Mouse (Mus musculus): ENCODE measurements around the gene Olfr247. TPM values are rescaled to one million over a fixed set of nuclear protein-coding genes. Genes with fewer than 3 reads are reported as not detected.
"Not testable (repeated sequence)": the region's sequence is repeated elsewhere in the genome, so short reads cannot be mapped to it uniquely, and the experiment has no call there.

Gene Olfr247
- not detected in 2 replicates for polyA plus RNA-seq (2011; ENCODE audit: insufficient read length, low read depth, missing spikeins)

DNA sequence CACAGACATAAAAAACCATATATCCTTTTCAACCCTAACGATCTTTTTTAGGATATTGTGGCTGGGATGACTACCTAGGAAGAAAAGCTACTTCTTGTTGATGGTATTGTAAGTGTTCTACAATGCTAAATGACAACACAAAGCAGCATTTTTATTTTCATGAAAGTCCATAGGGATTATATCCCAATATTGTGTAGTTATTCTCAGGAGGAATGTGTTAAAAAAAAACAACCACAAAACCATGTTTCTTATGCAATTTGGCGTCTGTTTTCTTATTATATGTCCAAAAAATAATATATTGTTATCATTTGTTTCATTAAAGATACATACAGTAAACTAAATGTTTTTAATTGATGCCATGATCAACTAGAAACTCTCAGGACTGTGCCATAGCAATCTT is at the start of gene Olfr247:
Gene Olfr247 (minus strand): TSS at position 101 of the 400 bp plus-strand sequence.
- not testable (repeated sequence) for H3K4me3 ChIP-seq (ENCODE audit: insufficient read depth, low read length); H3K27ac ChIP-seq (ENCODE audit: insufficient read depth, low read length); H3K4me1 ChIP-seq (ENCODE audit: control insufficient read depth, insufficient read depth, low read length)

DNA sequence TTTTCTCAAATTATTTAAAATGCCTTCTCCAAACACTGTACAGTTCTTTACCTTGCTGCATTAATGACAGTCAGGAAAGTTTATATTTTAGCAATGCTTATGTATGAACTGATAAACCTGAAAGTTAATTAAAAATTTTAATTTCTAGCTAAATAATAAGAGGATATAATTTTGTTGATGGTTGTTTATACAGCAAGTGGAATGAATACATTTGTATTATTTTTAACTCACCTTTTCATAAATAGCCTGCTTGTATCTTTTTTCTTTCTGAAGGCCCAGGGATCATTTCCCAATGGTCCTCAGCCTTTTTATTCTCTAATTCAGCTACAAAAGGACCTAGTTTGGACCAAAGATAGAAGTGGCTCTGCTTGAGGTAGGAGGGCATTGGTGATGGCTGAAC is 36.4 kb upstream of the Olfr247 start, which contains the start of gene Olfr820:
Gene Olfr820 (plus strand): TSS at position 301 of the 400 bp plus-strand sequence.
- Histone ChIP-seq H3K27ac (ENCODE audit: insufficient read depth, low read length) (no peak within 1 kb of the TSS), H3K4me3 (ENCODE audit: insufficient read depth, low read length) (no peak within 1 kb of the TSS), H3K4me1 (ENCODE audit: control insufficient read depth, insufficient read depth, low read length) (no peaks in the 10 kb centered on the region)
- TF ChIP-seq CTCF (IDR thresholded peaks at IDR 0.05; ENCODE audit: borderline replicate concordance, insufficient read depth, low read length) (no peak), POLR2A (IDR thresholded peaks at IDR 0.05; ENCODE audit: low read depth, low read length) (no peak)

DNA sequence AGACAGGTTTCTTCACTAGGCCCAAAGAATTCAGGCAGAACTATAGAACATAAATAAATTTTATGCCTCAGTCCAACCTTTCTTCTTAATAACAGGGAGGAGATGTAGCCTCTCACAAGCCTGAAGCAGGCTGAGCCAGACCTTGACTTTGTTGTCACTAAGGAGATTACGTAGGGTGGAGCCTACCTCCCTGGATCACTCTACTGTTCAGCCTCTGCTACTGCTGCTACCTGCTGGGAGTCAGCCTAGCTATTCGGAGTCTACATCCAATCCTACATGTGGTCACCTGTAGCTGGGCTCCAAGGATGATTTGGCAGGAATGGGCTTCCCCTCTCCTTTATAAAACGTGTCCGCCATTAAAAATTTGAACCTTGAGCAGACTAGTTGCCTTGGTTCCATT is 29.4 kb upstream of the Olfr247 start:
- H3K4me1 ChIP-seq (ENCODE audit: control insufficient read depth, insufficient read depth, low read length); H3K27ac ChIP-seq (ENCODE audit: insufficient read depth, low read length); H3K4me3 ChIP-seq (ENCODE audit: insufficient read depth, low read length): not testable (repeated sequence)

DNA sequence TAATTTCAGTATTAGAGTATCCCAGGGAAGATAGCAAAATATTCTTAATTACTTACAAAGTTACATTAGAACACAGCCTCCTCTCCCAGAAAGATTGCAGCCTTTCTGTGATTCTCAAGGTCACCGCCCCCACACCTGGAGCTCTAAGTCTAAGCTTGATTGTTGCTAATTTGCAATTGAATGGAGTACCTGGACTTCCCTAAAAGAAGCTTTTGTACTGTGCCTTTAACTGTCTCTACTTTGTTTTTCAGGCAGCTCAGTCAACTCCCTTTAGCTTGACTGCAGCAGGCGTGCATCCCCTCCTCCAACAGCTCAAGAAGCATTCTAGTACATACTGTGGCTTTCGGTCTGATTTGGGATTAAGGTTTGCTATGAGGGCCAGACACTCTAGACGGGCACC is 28.2 kb upstream of the Olfr247 start:
- not testable (repeated sequence) for H3K4me1 ChIP-seq (ENCODE audit: control insufficient read depth, insufficient read depth, low read length); H3K4me3 ChIP-seq (ENCODE audit: insufficient read depth, low read length); H3K27ac ChIP-seq (ENCODE audit: insufficient read depth, low read length)

DNA sequence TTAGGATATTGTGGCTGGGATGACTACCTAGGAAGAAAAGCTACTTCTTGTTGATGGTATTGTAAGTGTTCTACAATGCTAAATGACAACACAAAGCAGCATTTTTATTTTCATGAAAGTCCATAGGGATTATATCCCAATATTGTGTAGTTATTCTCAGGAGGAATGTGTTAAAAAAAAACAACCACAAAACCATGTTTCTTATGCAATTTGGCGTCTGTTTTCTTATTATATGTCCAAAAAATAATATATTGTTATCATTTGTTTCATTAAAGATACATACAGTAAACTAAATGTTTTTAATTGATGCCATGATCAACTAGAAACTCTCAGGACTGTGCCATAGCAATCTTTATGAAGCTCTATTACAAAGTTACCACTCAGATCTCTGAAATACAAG is 9.0 kb upstream of the Olfr247 start, which contains the start of gene Gm10310:
Gene Gm10310 (minus strand): TSS at position 101 of the 400 bp plus-strand sequence.
- not testable (repeated sequence) for H3K27ac ChIP-seq (ENCODE audit: insufficient read depth, low read length); H3K4me3 ChIP-seq (ENCODE audit: insufficient read depth, low read length); H3K4me1 ChIP-seq (ENCODE audit: control insufficient read depth, insufficient read depth, low read length)

DNA sequence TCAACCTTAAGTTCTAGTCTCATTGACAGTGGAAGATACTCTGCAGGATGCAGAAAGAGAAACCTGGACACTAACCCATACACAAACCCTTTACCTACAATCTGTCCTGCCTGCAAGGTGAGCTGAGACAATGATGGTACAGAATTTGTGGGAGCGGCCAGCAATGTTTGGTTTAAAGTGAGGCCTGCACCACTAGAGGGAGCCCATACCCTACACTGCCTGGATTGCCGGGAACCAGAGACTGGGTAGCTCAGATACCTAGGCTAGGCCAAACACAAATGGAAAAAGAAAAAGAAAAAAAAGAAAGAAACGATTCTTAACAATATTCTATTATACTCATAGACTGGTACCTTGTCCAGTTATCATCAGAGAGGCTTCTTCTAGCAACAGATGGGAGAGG is 5.9 kb upstream of the Olfr247 start:
- H3K4me3 ChIP-seq (ENCODE audit: insufficient read depth, low read length); H3K27ac ChIP-seq (ENCODE audit: insufficient read depth, low read length): not testable (repeated sequence)

DNA sequence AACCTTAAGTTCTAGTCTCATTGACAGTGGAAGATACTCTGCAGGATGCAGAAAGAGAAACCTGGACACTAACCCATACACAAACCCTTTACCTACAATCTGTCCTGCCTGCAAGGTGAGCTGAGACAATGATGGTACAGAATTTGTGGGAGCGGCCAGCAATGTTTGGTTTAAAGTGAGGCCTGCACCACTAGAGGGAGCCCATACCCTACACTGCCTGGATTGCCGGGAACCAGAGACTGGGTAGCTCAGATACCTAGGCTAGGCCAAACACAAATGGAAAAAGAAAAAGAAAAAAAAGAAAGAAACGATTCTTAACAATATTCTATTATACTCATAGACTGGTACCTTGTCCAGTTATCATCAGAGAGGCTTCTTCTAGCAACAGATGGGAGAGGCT is 2.9 kb downstream of the Olfr247 start:
- H3K4me3 ChIP-seq (ENCODE audit: insufficient read depth, low read length); H3K27ac ChIP-seq (ENCODE audit: insufficient read depth, low read length); H3K4me1 ChIP-seq (ENCODE audit: control insufficient read depth, insufficient read depth, low read length): not testable (repeated sequence)

More for the DNA sequence above, 5.9 kb upstream of the Olfr247 start:
- H3K4me1 ChIP-seq (ENCODE audit: control insufficient read depth, insufficient read depth, low read length): not testable (repeated sequence)

DNA sequence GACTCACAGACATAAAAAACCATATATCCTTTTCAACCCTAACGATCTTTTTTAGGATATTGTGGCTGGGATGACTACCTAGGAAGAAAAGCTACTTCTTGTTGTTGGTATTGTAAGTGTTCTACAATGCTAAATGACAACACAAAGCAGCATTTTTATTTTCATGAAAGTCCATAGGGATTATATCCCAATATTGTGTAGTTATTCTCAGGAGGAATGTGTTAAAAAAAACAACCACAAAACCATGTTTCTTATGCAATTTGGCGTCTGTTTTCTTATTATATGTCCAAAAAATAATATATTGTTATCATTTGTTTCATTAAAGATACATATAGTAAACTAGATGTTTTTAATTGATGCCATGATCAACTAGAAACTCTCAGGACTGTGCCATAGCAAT is 8.8 kb downstream of the Olfr247 start, which contains the start of gene Olfr819:
Gene Olfr819 (minus strand): TSS at position 101 of the 400 bp plus-strand sequence.
- not testable (repeated sequence) for H3K4me3 ChIP-seq (ENCODE audit: insufficient read depth, low read length); H3K27ac ChIP-seq (ENCODE audit: insufficient read depth, low read length)

DNA sequence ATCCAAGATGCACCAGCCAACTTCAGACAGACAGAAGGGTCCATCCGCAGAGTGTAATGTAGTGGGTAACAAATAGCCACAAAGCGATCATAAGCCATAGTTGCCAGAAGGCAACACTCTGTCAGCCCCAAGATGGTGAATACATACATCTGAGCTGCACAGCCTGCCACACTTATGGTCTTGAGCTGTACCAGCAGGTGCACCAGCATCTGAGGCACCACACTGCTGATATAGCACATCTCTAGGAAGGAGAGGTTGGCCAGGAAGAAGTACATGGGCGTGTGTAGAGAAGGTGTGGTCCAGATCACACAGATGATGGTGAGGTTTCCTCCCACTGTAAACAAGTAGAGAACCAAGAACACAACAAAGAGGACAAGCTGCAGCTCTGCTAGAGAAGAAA is 9.7 kb downstream of the Olfr247 start:
- H3K27ac ChIP-seq (ENCODE audit: insufficient read depth, low read length); H3K4me1 ChIP-seq (ENCODE audit: control insufficient read depth, insufficient read depth, low read length); H3K4me3 ChIP-seq (ENCODE audit: insufficient read depth, low read length): not testable (repeated sequence)

More for the DNA sequence above, 8.8 kb downstream of the Olfr247 start, which contains the start of gene Olfr819:
- H3K4me1 ChIP-seq (ENCODE audit: control insufficient read depth, insufficient read depth, low read length): not testable (repeated sequence)

DNA sequence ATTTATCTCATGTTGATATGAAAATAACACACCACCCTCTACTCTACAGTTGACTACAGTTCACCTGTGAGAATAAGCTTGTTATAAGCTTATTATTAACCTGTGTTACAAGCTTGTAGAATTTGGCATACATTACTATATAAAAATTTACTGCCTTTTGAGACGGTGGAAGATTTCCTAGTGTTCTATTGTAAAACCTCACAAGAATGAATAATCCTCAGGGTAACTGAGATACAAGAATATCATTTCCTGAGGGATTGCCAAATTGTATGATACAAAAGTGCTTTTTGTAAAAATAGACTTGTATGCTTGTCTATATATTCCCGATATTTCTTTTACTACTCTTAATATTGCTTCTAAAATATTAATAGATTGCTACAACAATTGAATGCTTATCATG is 26.9 kb downstream of the Olfr247 start, which contains the start of gene Olfr818:
Gene Olfr818 (minus strand): TSS at position 101 of the 400 bp plus-strand sequence.
- Histone ChIP-seq H3K4me3 (ENCODE audit: insufficient read depth, low read length) (no peak within 1 kb of the TSS), H3K4me1 (ENCODE audit: control insufficient read depth, insufficient read depth, low read length) (no peaks in the 10 kb centered on the region), H3K27ac (ENCODE audit: insufficient read depth, low read length) (no peak within 1 kb of the TSS)
- TF ChIP-seq POLR2A (IDR thresholded peaks at IDR 0.05; ENCODE audit: low read depth, low read length) (no peak), CTCF (IDR thresholded peaks at IDR 0.05; ENCODE audit: borderline replicate concordance, insufficient read depth, low read length) (no peak)

Other genes with a start within 250 kb of the Olfr247 start
- gene Olfr805, start 246.8 kb downstream of the Olfr247 start, polyA plus RNA-seq (2011; ENCODE audit: insufficient read length, low read depth, missing spikeins): not detected in 2 replicates
- not detected in 2 replicates for gene Olfr806, start 234.2 kb downstream of the Olfr247 start, polyA plus RNA-seq (2011; ENCODE audit: insufficient read length, low read depth, missing spikeins)
- gene Olfr807, start 218.3 kb downstream of the Olfr247 start, polyA plus RNA-seq (2011; ENCODE audit: insufficient read length, low read depth, missing spikeins): not detected in 2 replicates
- not detected in 2 replicates for gene Olfr808, start 210.7 kb downstream of the Olfr247 start, polyA plus RNA-seq (2011; ENCODE audit: insufficient read length, low read depth, missing spikeins)
- not detected in 2 replicates for gene Olfr809, start 201.5 kb downstream of the Olfr247 start, polyA plus RNA-seq (2011; ENCODE audit: insufficient read length, low read depth, missing spikeins)
- not detected in 2 replicates for gene Olfr810, start 181.2 kb downstream of the Olfr247 start, polyA plus RNA-seq (2011; ENCODE audit: insufficient read length, low read depth, missing spikeins)
- gene Olfr811, start 171.7 kb downstream of the Olfr247 start, polyA plus RNA-seq (2011; ENCODE audit: insufficient read length, low read depth, missing spikeins): not detected in 2 replicates
- gene Olfr812, start 130.0 kb downstream of the Olfr247 start, polyA plus RNA-seq (2011; ENCODE audit: insufficient read length, low read depth, missing spikeins): not detected in 2 replicates
- gene Olfr813, start 120.8 kb downstream of the Olfr247 start, polyA plus RNA-seq (2011; ENCODE audit: insufficient read length, low read depth, missing spikeins): not detected in 2 replicates
- not detected in 2 replicates for gene Olfr814, start 96.3 kb downstream of the Olfr247 start, polyA plus RNA-seq (2011; ENCODE audit: insufficient read length, low read depth, missing spikeins)
- gene Olfr815, start 70.3 kb downstream of the Olfr247 start, polyA plus RNA-seq (2011; ENCODE audit: insufficient read length, low read depth, missing spikeins): not detected in 2 replicates
- not detected in 2 replicates for gene Olfr816, start 60.5 kb downstream of the Olfr247 start, polyA plus RNA-seq (2011; ENCODE audit: insufficient read length, low read depth, missing spikeins)
- gene Olfr818, start 27.0 kb downstream of the Olfr247 start, polyA plus RNA-seq (2011; ENCODE audit: insufficient read length, low read depth, missing spikeins): not detected in 2 replicates
- not detected in 2 replicates for gene Olfr819, start 8.9 kb downstream of the Olfr247 start, polyA plus RNA-seq (2011; ENCODE audit: insufficient read length, low read depth, missing spikeins)
- not detected in 2 replicates for gene Gm10310, start 8.9 kb upstream of the Olfr247 start, polyA plus RNA-seq (2011; ENCODE audit: insufficient read length, low read depth, missing spikeins)
- gene Olfr820, start 36.5 kb upstream of the Olfr247 start, polyA plus RNA-seq (2011; ENCODE audit: insufficient read length, low read depth, missing spikeins): not detected in 2 replicates
- gene Olfr821, start 54.2 kb upstream of the Olfr247 start, polyA plus RNA-seq (2011; ENCODE audit: insufficient read length, low read depth, missing spikeins): not detected in 2 replicates
- not detected in 2 replicates for gene Olfr822, start 95.1 kb upstream of the Olfr247 start, polyA plus RNA-seq (2011; ENCODE audit: insufficient read length, low read depth, missing spikeins)
- gene Olfr823, start 139.2 kb upstream of the Olfr247 start, polyA plus RNA-seq (2011; ENCODE audit: insufficient read length, low read depth, missing spikeins): not detected in 2 replicates
- gene Olfr824, start 153.9 kb upstream of the Olfr247 start, polyA plus RNA-seq (2011; ENCODE audit: insufficient read length, low read depth, missing spikeins): not detected in 2 replicates
- gene Olfr825, start 190.6 kb upstream of the Olfr247 start, polyA plus RNA-seq (2011; ENCODE audit: insufficient read length, low read depth, missing spikeins): not detected in 2 replicates
- not detected in 2 replicates for gene Olfr826, start 208.0 kb upstream of the Olfr247 start, polyA plus RNA-seq (2011; ENCODE audit: insufficient read length, low read depth, missing spikeins)
- gene Olfr827, start 238.3 kb upstream of the Olfr247 start, polyA plus RNA-seq (2011; ENCODE audit: insufficient read length, low read depth, missing spikeins): not detected in 2 replicates